Mouse (Mus musculus) left cerebral cortex, postnatal 10 days (tissue): Measurements from ENCODE around the gene Rmi1. TPM values are rescaled to one million over a fixed set of nuclear protein-coding genes. Genes with fewer than 3 reads are reported as not detected.
"Not testable (repeated sequence)": the region's sequence is repeated elsewhere in the genome, so short reads cannot be mapped to it uniquely, and the experiment has no call there.

Source experiments
- DNase-seq, 2 experiments: peaks; one replicate each; pipeline ENCODE4 v3.0.0; 2021 to 2022; ENCODE audit warnings: low spot score in 2 of 2, mixed read lengths in 1 of 2; ENCODE audit errors: extremely low spot score in 1 of 2
- intact Hi-C: fragments of 180-260 bp; cut with DNase I; formaldehyde crosslinking; loops from one replicate; pipeline ENCODE4 v1.15.1; 2025
- total RNA-seq, 2 experiments: library from RNA; stranded (reverse); gene quantifications; 2 replicates each; pipeline ENCODE4 v1.2.3; 2021

Gene Rmi1
- total RNA-seq, 2 experiments from 2014 or later, result 14.5 to 14.7 TPM

DNA sequence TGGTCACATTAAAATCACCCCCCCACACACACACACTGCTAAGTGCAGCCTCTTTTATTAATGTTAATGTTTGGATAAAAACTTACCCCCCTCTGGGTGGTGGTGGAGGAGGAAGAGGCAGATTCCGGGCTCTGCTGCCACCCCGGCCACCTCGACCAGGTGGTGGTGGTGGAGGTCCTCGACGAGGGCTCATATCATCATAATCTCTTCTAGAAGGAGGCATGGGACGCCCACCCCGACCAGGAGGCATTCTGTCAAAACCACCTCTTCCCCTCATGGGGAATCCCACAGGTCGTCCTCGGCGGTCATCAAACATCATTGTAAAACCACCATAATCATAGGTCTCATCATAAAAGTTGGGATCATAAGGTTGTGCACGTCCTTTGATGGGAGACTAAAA is 7.7 kb upstream of the Rmi1 start:
- intact Hi-C loops, DNase-seq: not testable (repeated sequence)

- no peak for DNase-seq
- intact Hi-C loops, result no loop called here
Measured at GRCm38 (mm10) chr13:58397651-58398050, 4.4 kb upstream of the Rmi1 start.

DNA sequence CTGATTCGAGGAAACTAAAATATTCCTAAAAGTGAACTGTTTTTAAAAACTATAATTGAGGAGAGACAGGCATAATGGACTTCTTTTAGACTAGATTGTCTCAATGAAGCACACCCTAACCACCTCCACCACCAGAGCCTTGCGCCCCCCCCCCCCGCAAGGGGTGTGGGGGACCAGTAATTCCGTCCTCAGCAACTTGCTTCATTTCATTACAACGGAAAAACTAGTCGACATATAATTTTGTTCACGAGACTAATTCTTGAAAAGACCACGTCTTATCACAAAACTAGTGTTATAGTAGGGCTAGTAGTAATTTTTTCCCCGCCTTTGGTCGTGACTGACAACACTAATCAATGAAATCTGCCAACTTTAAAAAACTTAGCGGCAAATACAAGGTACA is 1.5 kb upstream of the Rmi1 start:
- intact Hi-C loops, result loop anchor here (5.0 kb wide), 2 partner anchors 142 to 187 kb away; no protein-coding TSS in a partner anchor
- no peak for DNase-seq

- intact Hi-C loops, result loop anchor here (5.0 kb wide), 2 partner anchors 141 to 186 kb away; no protein-coding TSS in a partner anchor
- peak; percentile 47 to 92 for DNase-seq
Measured at GRCm38 (mm10) chr13:58401135-58402002, 679 bp upstream of the Rmi1 start.

DNA sequence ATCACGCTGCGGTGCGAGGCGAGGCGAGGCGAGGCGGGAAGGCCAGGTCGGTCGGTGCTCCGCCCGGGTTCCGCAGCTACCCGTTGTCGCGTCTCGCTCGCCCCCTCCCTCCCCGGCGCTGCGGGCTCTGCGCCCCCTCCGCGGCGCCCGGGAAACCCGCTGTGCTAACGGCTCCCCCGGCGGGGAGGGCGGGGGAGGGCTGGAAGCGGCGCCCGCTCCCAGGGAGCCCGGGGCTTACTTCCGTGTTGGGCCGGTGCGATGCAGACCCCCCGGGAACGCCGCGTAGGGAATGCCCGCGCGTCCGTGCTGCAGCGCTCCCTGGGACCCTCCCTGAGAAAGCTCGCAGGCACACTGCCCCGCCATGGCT is 679 bp downstream of the Rmi1 start:
- no peak for DNase-seq
- intact Hi-C loops, result loop anchor here (5.0 kb wide), 2 partner anchors 140 to 185 kb away; no protein-coding TSS in a partner anchor

DNA sequence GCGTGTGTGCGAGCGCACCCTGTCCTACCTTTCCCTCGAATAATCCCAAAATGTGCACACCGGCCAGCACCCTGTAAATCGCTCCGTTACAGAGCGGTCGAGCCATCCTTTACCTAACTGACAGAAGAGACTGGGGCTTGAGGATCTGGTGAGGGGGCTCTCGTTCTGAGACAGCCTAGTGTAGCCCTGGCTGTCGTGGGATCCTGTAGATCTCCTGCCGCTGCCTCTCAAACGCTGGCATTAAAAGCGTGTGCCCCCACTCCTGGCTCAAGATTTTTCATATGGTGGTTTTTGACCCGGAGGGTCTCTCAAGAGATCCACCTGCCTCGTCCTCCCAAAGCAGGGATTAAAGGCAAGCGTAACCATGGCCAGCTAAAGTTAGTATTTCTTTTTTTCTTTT is 1.2 kb downstream of the Rmi1 start, which contains the start of gene Hnrnpk:
Gene Hnrnpk, minus strand, starts transcription at position 101 of the 400 bp plus-strand sequence.
- intact Hi-C loops, result loop anchor here (5.0 kb wide), 2 partner anchors 139 to 184 kb away; no protein-coding TSS in a partner anchor
- DNase-seq, result not testable (repeated sequence)

DNA sequence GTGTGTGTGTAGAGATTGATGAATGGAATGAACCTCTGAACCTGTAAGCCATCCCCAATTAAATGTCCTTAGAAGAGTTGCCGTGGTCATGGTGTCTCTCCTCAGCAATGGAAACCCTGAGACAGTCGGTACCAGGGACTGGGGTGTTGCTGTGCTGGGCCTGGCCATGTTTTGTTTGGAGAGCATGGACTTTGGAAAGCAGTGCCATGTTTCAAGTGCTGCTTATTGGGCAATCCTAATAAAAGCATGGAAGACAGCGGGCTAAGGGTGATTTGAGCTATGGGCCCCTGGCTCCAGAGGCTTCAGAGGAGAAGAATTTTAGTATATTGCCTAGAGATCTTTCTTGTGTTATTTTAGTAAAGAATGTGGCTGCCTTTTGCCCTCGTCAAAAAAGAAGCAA is 9.0 kb downstream of the Rmi1 start:
- intact Hi-C loops, result no loop called here
- no peak for DNase-seq

DNA sequence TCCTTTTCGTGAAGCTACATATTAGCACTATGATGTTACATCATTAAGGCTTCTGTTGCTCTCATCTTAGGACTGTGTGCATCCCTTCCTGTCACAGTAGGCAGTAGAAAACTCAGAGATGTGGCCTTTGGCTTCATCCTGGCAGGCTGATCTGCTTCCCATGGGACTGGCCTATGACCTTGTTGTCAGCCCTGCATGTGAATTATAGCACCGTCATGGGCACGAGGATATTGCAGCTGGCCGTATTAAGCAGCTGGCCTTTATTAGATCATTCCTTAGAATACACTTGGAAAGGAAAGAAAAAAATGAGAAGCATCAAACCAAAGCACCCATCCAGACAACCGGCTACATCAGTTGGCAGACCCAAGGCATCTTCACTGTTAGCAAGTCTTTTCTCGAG is 13.3 kb downstream of the Rmi1 start:
- intact Hi-C loops, result no loop called here

GRCm38 (mm10) chr13:58415838-58416237 is 13.8 kb downstream of the Rmi1 start:
- intact Hi-C loops, result no loop called here
- DNase-seq, result no peak

More for the DNA sequence above, 13.3 kb downstream of the Rmi1 start:
- no peak for DNase-seq

DNA sequence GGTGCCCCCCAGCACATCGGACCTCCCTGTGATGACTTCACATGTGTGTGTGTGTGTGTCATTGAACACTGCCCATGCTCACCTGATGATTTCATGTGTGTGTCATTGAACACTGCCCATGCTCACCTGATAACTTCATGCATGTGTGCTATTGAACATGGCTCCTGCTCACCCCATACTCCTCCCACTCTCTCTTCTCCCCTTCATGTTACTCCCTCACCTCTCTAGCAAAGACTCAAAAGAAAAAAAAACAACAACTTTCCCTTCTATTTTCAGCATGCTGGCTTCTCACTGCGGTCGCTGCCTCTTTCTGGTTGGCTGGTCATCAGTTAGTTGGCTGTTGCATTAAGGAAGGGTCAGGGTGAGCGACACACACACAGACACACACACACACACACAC is 16.6 kb downstream of the Rmi1 start:
- no peak for DNase-seq
- intact Hi-C loops, result no loop called here

DNA sequence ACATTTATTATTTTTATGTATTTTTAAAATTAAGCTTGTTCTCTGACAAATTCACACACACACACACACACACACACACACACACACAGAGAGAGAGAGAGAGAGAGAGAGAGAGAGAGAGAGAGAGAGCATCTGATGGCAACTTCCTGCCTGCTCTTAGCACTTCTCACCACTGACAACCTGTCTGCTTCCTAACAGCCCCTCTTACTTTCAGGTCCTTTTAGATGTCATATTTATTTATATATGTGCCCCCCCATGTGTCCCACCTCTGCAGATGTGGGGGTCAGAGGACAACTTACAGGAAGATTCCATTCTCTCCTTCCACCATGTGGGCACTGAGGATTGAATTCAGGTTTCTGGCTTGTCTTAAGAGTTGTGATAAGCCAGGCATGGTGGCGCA is 17.2 kb downstream of the Rmi1 start:
- DNase-seq, result no peak
- intact Hi-C loops, result no loop called here

DNA sequence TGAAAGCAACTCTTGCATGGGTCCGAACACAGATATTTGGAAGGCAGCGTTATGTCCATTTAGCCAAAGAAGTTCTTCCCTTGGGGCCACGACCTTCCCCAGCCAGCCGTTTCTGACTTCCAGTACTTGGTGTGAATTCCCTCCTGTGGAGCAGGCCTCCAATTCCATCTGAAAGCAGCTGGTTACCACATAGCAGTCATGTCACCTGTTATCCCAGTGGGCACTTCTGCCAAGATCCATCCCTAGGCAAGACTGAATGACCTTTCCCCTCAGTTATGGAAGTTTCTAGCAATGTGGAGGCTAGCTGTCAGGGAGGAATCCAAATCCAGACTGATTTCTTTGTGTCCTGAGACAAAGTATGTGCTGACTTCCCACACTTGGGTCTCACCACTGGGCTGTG is 19.0 kb downstream of the Rmi1 start:
- intact Hi-C loops, result no loop called here

DNA sequence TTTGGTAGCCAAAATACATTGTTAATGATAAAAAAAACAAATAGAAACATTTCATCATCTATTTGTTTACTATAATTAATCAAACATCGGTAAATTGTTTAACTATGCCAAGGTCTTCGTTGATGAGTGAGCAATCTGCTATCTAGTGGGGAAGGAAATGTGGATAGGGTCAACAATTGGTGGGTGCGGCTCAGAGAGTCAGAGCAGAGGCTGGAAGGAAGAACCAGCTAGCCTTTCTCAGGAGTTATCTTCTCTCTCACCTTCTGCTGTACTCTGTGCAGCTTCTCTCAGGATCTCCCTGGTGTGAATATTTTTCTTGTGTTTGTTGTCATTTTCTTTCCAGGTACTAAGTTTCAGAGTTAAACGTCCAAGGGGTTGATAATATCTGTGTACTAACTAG is 20.2 kb downstream of the Rmi1 start:
- intact Hi-C loops, result no loop called here
- no peak for DNase-seq

More for the DNA sequence above, 19.0 kb downstream of the Rmi1 start:
- DNase-seq, result no peak

- intact Hi-C loops, result no loop called here
- no peak for DNase-seq
Measured at GRCm38 (mm10) chr13:58423061-58423660, 21.1 kb downstream of the Rmi1 start.

DNA sequence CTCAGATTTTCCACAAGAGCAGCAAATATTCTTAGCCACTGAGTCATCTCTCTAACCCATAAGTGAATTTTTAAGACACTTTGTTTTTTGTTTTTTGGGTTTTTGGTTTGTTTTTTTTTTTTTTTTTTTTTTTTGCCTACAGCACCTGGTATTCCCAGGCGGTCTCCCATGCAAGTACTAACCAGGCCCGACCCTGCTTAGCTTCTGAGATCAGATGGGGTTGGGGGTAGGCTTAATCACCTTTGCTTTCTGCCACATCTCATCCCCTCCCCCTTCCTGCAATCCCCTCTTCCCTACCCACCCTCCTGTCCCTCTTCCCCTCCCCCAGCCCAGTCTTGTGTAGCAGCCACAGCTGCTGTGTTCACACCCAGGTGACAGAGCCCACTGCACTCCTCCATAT is 37.7 kb downstream of the Rmi1 start:
- intact Hi-C loops, result no loop called here
- no peak for DNase-seq

DNA sequence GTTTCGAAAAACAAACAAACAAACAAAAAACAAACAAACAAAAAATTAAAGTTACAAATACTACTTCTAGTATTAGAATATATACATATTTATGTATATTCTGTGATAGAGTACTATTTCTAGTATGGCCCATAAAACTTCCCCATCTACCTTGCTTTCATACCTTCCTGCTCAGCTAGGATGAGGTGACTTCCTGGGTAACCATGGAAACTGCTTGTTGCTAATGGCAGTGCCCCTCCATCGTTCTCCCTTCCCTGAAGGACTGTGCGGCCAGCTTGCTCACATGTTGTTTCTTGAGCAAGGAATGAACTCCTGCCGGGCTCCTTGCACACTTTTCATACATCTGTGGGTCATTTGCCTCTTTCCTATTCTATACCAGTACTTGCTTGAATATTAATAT is 41.3 kb downstream of the Rmi1 start:
- intact Hi-C loops, result no loop called here
- DNase-seq, result no peak

GRCm38 (mm10) chr13:58443787-58444186 is 41.7 kb downstream of the Rmi1 start:
- DNase-seq, result no peak

GRCm38 (mm10) chr13:58446541-58446940 is 44.5 kb downstream of the Rmi1 start:
- no peak for DNase-seq
- intact Hi-C loops, result no loop called here

More at GRCm38 (mm10) chr13:58443787-58444186, 41.7 kb downstream of the Rmi1 start:
- intact Hi-C loops, result no loop called here

DNA sequence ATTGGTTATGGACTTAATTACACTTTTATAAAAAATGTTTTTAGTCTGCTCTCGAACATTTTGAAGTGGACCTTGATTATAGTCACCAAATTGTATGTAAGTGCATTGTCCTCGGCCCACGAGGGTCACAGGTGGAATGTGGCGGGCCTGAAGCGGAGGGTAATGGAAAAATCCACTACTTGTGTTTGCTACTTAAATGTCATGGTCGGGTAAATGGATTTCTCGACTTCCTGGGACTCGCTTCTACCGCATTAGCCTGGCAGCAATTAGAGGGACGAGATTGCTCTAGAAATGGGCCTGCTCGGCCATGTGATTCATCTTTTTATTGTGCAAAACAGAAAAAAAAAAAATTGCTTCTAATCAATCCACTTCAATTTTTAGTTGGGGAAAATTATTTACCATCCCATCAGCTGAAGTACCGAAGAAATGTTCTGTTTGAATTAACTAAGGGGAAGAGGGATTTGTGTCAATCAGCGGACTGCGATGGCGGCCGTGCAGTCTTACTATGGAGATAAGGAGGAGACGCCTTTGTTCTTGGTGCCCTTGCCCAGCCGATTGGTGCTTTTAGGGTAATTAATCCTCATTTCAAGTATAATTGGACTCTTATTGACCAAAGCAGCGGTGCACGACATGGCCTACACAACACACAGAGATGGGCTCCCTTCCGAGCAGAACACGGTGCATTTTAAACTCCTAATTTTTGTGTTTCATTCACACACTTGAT is 48.6 kb downstream of the Rmi1 start:
- intact Hi-C loops, result no loop called here
- DNase-seq, result no peak
